Mouse (Mus musculus) urinary bladder, postnatal 10 days (tissue): ENCODE measurements around the gene Tomm20.

ENCODE experiments used
- DNase-seq: peaks from one replicate; pipeline ENCODE4 v3.0.0; 2022; ENCODE audit warnings: low spot score

Gene Tomm20

GRCm38 (mm10) chr8:126961516-126961915 lies 15.9 kb upstream of the Tomm20 start:
- DNase-seq: no peak

- no peak for DNase-seq
Measured at GRCm38 (mm10) chr8:126951900-126952636, 6.4 kb upstream of the Tomm20 start.

GRCm38 (mm10) chr8:126949527-126949926 lies 3.9 kb upstream of the Tomm20 start:
- DNase-seq: no peak

GRCm38 (mm10) chr8:126946444-126946843 lies 800 bp upstream of the Tomm20 start:
- no peak for DNase-seq

GRCm38 (mm10) chr8:126944781-126945691 lies 608 bp downstream of the Tomm20 start:
- DNase-seq: no peak

GRCm38 (mm10) chr8:126943565-126943964 lies 2.1 kb downstream of the Tomm20 start:
- no peak for DNase-seq

GRCm38 (mm10) chr8:126937337-126937736 lies 8.3 kb downstream of the Tomm20 start:
- no peak for DNase-seq

- DNase-seq: no peak
Measured at GRCm38 (mm10) chr8:126935932-126936331, 9.7 kb downstream of the Tomm20 start.

GRCm38 (mm10) chr8:126935387-126935786 lies 10.3 kb downstream of the Tomm20 start:
- no peak for DNase-seq

- no peak for DNase-seq
Measured at GRCm38 (mm10) chr8:126932656-126933055, 13.0 kb downstream of the Tomm20 start.

GRCm38 (mm10) chr8:126932249-126932648 lies 13.4 kb downstream of the Tomm20 start:
- no peak for DNase-seq

GRCm38 (mm10) chr8:126931720-126932119 lies 13.9 kb downstream of the Tomm20 start:
- DNase-seq: no peak

- no peak for DNase-seq
Measured at GRCm38 (mm10) chr8:126929607-126930161, 16.0 kb downstream of the Tomm20 start.

- no peak for DNase-seq
Measured at GRCm38 (mm10) chr8:126928755-126929505, 16.7 kb downstream of the Tomm20 start.

- DNase-seq: no peak
Measured at GRCm38 (mm10) chr8:126928028-126928427, 17.6 kb downstream of the Tomm20 start.

- DNase-seq: no peak
Measured at GRCm38 (mm10) chr8:126927058-126927457, 18.6 kb downstream of the Tomm20 start.

- DNase-seq: no peak
Measured at GRCm38 (mm10) chr8:126922981-126923380, 22.7 kb downstream of the Tomm20 start.

- DNase-seq: no peak
Measured at GRCm38 (mm10) chr8:126921432-126921831, 24.2 kb downstream of the Tomm20 start.

- no peak for DNase-seq
Measured at GRCm38 (mm10) chr8:126920845-126921244, 24.8 kb downstream of the Tomm20 start.

- DNase-seq: no peak
Measured at GRCm38 (mm10) chr8:126920386-126920785, 25.3 kb downstream of the Tomm20 start.

- DNase-seq: no peak
Measured at GRCm38 (mm10) chr8:126919703-126920102, 25.9 kb downstream of the Tomm20 start.

GRCm38 (mm10) chr8:126919255-126919654 lies 26.4 kb downstream of the Tomm20 start:
- no peak for DNase-seq
